Mouse (Mus musculus) left cerebral cortex, postnatal 14 days (tissue): ENCODE results near the gene Lrrc10b. TPM values are rescaled to one million over a fixed set of nuclear protein-coding genes. Genes with fewer than 3 reads are reported as not detected.
A peak's percentile ranks its signal among the peaks of the same experiment; 100 is the strongest.

Experiments used
- DNase-seq, 2 experiments: peaks; one replicate each; pipeline ENCODE4 v3.0.0; 2021 to 2022; ENCODE audit warnings: low spot score in 2 of 2, mixed read lengths in 1 of 2
- intact Hi-C: fragments of 180-260 bp; cut with DNase I; formaldehyde crosslinking; loops from one replicate; pipeline ENCODE4 v1.15.1; 2025
- total RNA-seq, 2 experiments: library from RNA; stranded (reverse); gene quantifications; 2 replicates each; pipeline ENCODE4 v1.2.3; 2021

Gene Lrrc10b
- total RNA-seq, 2 experiments from 2014 or later: 8.8 to 12.7 TPM

GRCm38 (mm10) chr19:10449708-10450107, 7.6 kb downstream of the Lrrc10b start:
- intact Hi-C loops: loop anchor here (1.0 kb wide), 1 partner anchor 37 kb away; no protein-coding TSS in a partner anchor
- peak; percentile 88 to 91 for DNase-seq

GRCm38 (mm10) chr19:10449190-10449589, 8.1 kb downstream of the Lrrc10b start:
- intact Hi-C loops: loop anchor here (1.0 kb wide), 1 partner anchor 37 kb away; no protein-coding TSS in a partner anchor
- no peak for DNase-seq

- no peak for DNase-seq
- intact Hi-C loops: no loop called here
Observed at GRCm38 (mm10) chr19:10448275-10448674, 9.0 kb downstream of the Lrrc10b start.

GRCm38 (mm10) chr19:10444685-10445369, 12.4 kb downstream of the Lrrc10b start:
- DNase-seq: no peak
- intact Hi-C loops: no loop called here

- intact Hi-C loops: loop anchor here (5.0 kb wide), 1 partner anchor 175 kb away; no protein-coding TSS in a partner anchor
- no peak for DNase-seq
Observed at GRCm38 (mm10) chr19:10437521-10437920, 19.8 kb downstream of the Lrrc10b start.

GRCm38 (mm10) chr19:10436726-10437125, 20.5 kb downstream of the Lrrc10b start:
- no peak for DNase-seq
- intact Hi-C loops: loop anchor here (1.0 to 5.0 kb wide), 2 partner anchors 103 to 174 kb away; no protein-coding TSS in a partner anchor

- intact Hi-C loops: loop anchor here (1.0 to 5.0 kb wide), 2 partner anchors 103 to 174 kb away; no protein-coding TSS in a partner anchor
Observed at GRCm38 (mm10) chr19:10435908-10436307, 21.4 kb downstream of the Lrrc10b start.

GRCm38 (mm10) chr19:10434927-10435326, 22.3 kb downstream of the Lrrc10b start:
- DNase-seq: peak in 1 of 2 experiments; percentile 50
- intact Hi-C loops: loop anchor here (5.0 kb wide), 2 partner anchors 43 to 173 kb away; no protein-coding TSS in a partner anchor

More at GRCm38 (mm10) chr19:10435908-10436307, 21.4 kb downstream of the Lrrc10b start:
- peak; percentile 80 to 81 for DNase-seq

GRCm38 (mm10) chr19:10433879-10434540, 23.3 kb downstream of the Lrrc10b start:
- peak; percentile 45 to 89 for DNase-seq
- intact Hi-C loops: loop anchor here (5.0 kb wide), 1 partner anchor 42 kb away; no protein-coding TSS in a partner anchor

- no peak for DNase-seq
- intact Hi-C loops: loop anchor here (5.0 kb wide), 1 partner anchor 41 kb away; no protein-coding TSS in a partner anchor
Observed at GRCm38 (mm10) chr19:10433225-10433624, 24.0 kb downstream of the Lrrc10b start.

GRCm38 (mm10) chr19:10431841-10432240, 25.4 kb downstream of the Lrrc10b start:
- intact Hi-C loops: loop anchor here (5.0 kb wide), 1 partner anchor 40 kb away; no protein-coding TSS in a partner anchor
- no peak for DNase-seq

GRCm38 (mm10) chr19:10431410-10431809, 25.9 kb downstream of the Lrrc10b start:
- intact Hi-C loops: loop anchor here (5.0 kb wide), 1 partner anchor 39 kb away; no protein-coding TSS in a partner anchor
- no peak for DNase-seq

GRCm38 (mm10) chr19:10429371-10429770, 27.9 kb downstream of the Lrrc10b start:
- no peak for DNase-seq
- intact Hi-C loops: no loop called here

- intact Hi-C loops: no loop called here
Observed at GRCm38 (mm10) chr19:10427431-10427830, 29.8 kb downstream of the Lrrc10b start.

GRCm38 (mm10) chr19:10426793-10427192, 30.5 kb downstream of the Lrrc10b start:
- DNase-seq: no peak
- intact Hi-C loops: no loop called here

More at GRCm38 (mm10) chr19:10427431-10427830, 29.8 kb downstream of the Lrrc10b start:
- no peak for DNase-seq

GRCm38 (mm10) chr19:10426312-10426711, 31.0 kb downstream of the Lrrc10b start:
- no peak for DNase-seq
- intact Hi-C loops: no loop called here

- intact Hi-C loops: no loop called here
Observed at GRCm38 (mm10) chr19:10425484-10426270, 31.6 kb downstream of the Lrrc10b start.

GRCm38 (mm10) chr19:10424751-10425150, 32.5 kb downstream of the Lrrc10b start:
- DNase-seq: no peak
- intact Hi-C loops: no loop called here

More at GRCm38 (mm10) chr19:10425484-10426270, 31.6 kb downstream of the Lrrc10b start:
- DNase-seq: no peak
